ENCODE assay signal across 12 mouse cellular contexts in genomic region chrX:103514782-103515181, GRCm38 (mm10).
DNase-seq lines count a peak whose midpoint lies in the region; ATAC-seq and TF ChIP-seq lines count a peak whose summit lies in the region.
"Had no signal": no experiment of that assay in that cellular context is flagged by ENCODE, and none has a peak within 500 bp of the region (broad histone marks: within the 10 kb centered on the region; RNA-seq: fewer than 3 reads in every experiment).

No protein-coding gene starts in this region.

- no peak overlapping the region for H3K9ac ChIP-seq in intestine, postnatal 0 days (ENCODE audit: low read depth, low read length)
- no peak overlapping the region for H3K9ac ChIP-seq in midbrain, postnatal 0 days (replicated peaks; ENCODE audit: low read length, poor library complexity, severe bottlenecking)
- H3K9ac ChIP-seq: forebrain, embryonic 13.5 days; kidney, embryonic 15.5 days had no signal

- TF ChIP-seq CTCF in intestine, postnatal 0 days (IDR thresholded peaks at IDR 0.05; ENCODE audit: low read depth) = peak; percentile 48
- TF ChIP-seq CTCF in midbrain, postnatal 0 days (IDR thresholded peaks at IDR 0.05) = no peak

- H3K27me3 ChIP-seq in heart, embryonic 10.5 days (ENCODE audit: insufficient read depth, poor library complexity, severe bottlenecking) = no peaks in the 10 kb centered on the region
- no peaks in the 10 kb centered on the region for H3K27me3 ChIP-seq in intestine, postnatal 0 days (replicated peaks; ENCODE audit: control insufficient read depth, insufficient read depth, low read length)
- H3K27me3 ChIP-seq in midbrain, postnatal 0 days (ENCODE audit: insufficient read depth, low read length) = no peaks in the 10 kb centered on the region
- H3K27me3 ChIP-seq: forebrain, embryonic 13.5 days; kidney, embryonic 15.5 days had no signal

- H3K27ac ChIP-seq in heart, embryonic 10.5 days = no peak overlapping the region
- H3K27ac ChIP-seq in intestine, postnatal 0 days (ENCODE audit: low read depth, low read length) = no peak overlapping the region
- H3K27ac ChIP-seq in midbrain, postnatal 0 days (ENCODE audit: low read depth, low read length) = no peak overlapping the region
- H3K27ac ChIP-seq: forebrain, embryonic 13.5 days; kidney, embryonic 15.5 days; midbrain, embryonic 10.5 days had no signal

- H3K9me3 ChIP-seq in heart, embryonic 10.5 days = no peaks in the 10 kb centered on the region
- no peaks in the 10 kb centered on the region for H3K9me3 ChIP-seq in intestine, postnatal 0 days (ENCODE audit: control insufficient read depth)
- H3K9me3 ChIP-seq in midbrain, postnatal 0 days (ENCODE audit: low read length) = no peaks in the 10 kb centered on the region
- H3K9me3 ChIP-seq: forebrain, embryonic 13.5 days; kidney, embryonic 15.5 days; midbrain, embryonic 10.5 days had no signal

- DNase-seq in heart, adult 18-20 months = peak; percentile 67 to 71
- no peak for DNase-seq in heart, embryonic 10.5 days (ENCODE audit: low spot score)
- peak; percentile 23 for DNase-seq in adrenal gland, adult 8-10 months
- DNase-seq in kidney, adult 8-10 months = no peak
- DNase-seq in midbrain, postnatal 0 days (ENCODE audit: low spot score) = no peak
- no peak for DNase-seq in thymus, postnatal 0 days (ENCODE audit: low spot score)
- DNase-seq: cerebellum, adult 9-10 months had no signal

- H3K4me1 ChIP-seq in heart, embryonic 10.5 days = no peaks in the 10 kb centered on the region
- no peaks in the 10 kb centered on the region for H3K4me1 ChIP-seq in intestine, postnatal 0 days (replicated peaks; ENCODE audit: control insufficient read depth, insufficient read depth, low read length)
- H3K4me1 ChIP-seq in midbrain, postnatal 0 days (ENCODE audit: insufficient read depth, low read length) = no peaks in the 10 kb centered on the region
- H3K4me1 ChIP-seq: forebrain, embryonic 13.5 days; kidney, embryonic 15.5 days had no signal

- WGBS in heart, embryonic 10.5 days = 54% methylated on average over 4 of the region's 4 CpGs
- 34% methylated on average over 4 of the region's 4 CpGs for WGBS in intestine, postnatal 0 days
- WGBS in midbrain, postnatal 0 days = 47% methylated on average over 4 of the region's 4 CpGs

- ATAC-seq in intestine, postnatal 0 days = peak; percentile 38; the same call in 1 of the 2 replicates
- peak; percentile 78 for ATAC-seq in megakaryocyte progenitor cell, adult 5-6 weeks (replicated peaks; ENCODE audit: poor library complexity)
- no peak for ATAC-seq in midbrain, postnatal 0 days (ENCODE audit: low FRiP score)
- ATAC-seq: forebrain, embryonic 13.5 days had no signal

- no peak overlapping the region for H3K4me2 ChIP-seq in intestine, postnatal 0 days (replicated peaks; ENCODE audit: low read depth)
- no peak overlapping the region for H3K4me2 ChIP-seq in midbrain, postnatal 0 days (ENCODE audit: low read depth, low read length, poor library complexity, severe bottlenecking)
- H3K4me2 ChIP-seq: forebrain, embryonic 13.5 days; kidney, embryonic 15.5 days had no signal

- H3K36me3 ChIP-seq in heart, embryonic 10.5 days = no peaks in the 10 kb centered on the region; the same call in 1 of the 2 replicates
- no peaks in the 10 kb centered on the region for H3K36me3 ChIP-seq in intestine, postnatal 0 days (ENCODE audit: control insufficient read depth, insufficient read depth)
- H3K36me3 ChIP-seq in midbrain, postnatal 0 days (ENCODE audit: insufficient read depth, low read length) = no peaks in the 10 kb centered on the region
- H3K36me3 ChIP-seq: kidney, embryonic 15.5 days had no signal

- no peak overlapping the region for H3K4me3 ChIP-seq in heart, embryonic 10.5 days
- H3K4me3 ChIP-seq in intestine, postnatal 0 days (ENCODE audit: low read depth, low read length) = no peak overlapping the region
- H3K4me3 ChIP-seq in midbrain, postnatal 0 days (ENCODE audit: low read depth, low read length) = no peak overlapping the region
- H3K4me3 ChIP-seq: forebrain, embryonic 13.5 days; kidney, embryonic 15.5 days; midbrain, embryonic 10.5 days had no signal

Comparison
In these comparisons a context has a peak if more than half of its experiments do, and no peak if none do; other contexts are left out.
1. DNase-seq: peak in heart, adult 18-20 months (2 of 2) and adrenal gland, adult 8-10 months (single experiment); none in heart, embryonic 10.5 days (single experiment), kidney, adult 8-10 months (0 of 2), midbrain, postnatal 0 days (single experiment) and thymus, postnatal 0 days (single experiment).